Mouse (Mus musculus) CD4-positive, CD25-positive, alpha-beta regulatory T cell, adult 4 months (primary cell): ENCODE measurements at regions not wholly inside any gene's neighbourhood (a gene's known extent, or its start where the extent isn't known, plus 50 kb on each side); places are given as distances from the start of the nearest gene placed in this dataset.

ENCODE experiments used
- ATAC-seq: one replicate; pipeline ENCODE4 v1.8.0; 2017

GRCm38 (mm10) chr19:21214253-21214652 lies 57.8 kb upstream of the Zfand5 start:
- ATAC-seq = no peak

DNA sequence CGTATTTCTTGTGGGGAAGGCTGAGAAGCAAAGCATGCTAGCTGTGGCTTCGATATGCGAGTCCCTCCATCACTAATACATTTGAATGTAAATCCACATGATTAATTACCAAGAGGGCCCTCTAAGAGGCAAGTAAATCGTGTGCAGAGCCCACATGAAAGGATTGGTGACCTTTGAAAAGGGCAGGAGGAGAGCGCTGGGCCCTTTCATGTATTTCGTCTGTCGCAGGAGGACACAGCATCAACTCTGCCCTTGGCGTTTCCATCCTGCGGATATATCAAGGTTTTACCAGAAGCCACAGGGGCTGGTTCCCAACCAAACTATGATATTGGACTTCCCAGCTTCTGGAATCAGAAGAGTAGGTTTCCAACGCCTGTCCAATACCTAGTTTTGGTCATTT lies 78.6 kb upstream of the Zfand5 start:
- ATAC-seq = no peak

- no peak for ATAC-seq
These were observed 79.5 kb upstream of the Zfand5 start for GRCm38 (mm10) chr19:21192576-21192975.

DNA sequence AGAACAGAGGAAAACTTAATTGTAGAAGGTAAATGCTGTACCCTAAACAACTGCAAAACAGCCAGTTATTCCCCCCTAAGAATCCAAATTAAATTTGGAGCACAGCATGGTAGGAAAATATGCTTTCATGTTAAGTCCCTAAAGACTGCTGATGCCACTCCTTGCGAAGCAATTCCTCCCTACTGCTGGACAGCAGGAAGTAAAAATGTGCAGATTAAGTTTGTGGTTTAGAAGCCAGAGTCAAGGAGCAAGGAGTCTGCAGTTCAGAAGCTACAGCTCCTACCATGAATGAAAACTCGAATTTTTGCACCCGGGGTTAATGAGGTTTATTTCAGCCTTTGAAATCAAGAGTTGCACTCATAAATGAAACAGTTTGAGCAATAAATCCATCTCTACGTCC lies 82.9 kb upstream of the Zfand5 start:
- ATAC-seq = no peak

- ATAC-seq = no peak
These were observed 85.4 kb upstream of the Zfand5 start for GRCm38 (mm10) chr19:21186656-21187055.

DNA sequence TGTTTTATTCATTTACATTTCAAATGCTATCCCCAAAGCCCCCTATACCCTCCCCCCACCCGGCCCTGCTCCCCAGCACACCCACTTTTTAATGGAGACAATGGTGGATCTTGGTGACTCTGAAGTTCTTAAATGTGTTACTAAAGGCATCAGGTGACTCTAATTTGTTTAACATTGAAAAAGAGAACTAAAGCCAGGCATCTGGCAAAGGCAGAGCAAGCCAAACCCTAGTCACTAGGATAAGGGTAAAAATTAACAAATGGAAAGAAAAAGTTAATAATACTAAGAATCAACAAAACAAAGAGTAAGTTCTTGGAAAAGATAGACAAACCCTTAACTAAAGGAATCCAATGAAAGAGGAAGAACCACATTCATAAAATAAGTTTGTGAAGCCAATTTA lies 86.1 kb upstream of the Zfand5 start:
- no peak for ATAC-seq

DNA sequence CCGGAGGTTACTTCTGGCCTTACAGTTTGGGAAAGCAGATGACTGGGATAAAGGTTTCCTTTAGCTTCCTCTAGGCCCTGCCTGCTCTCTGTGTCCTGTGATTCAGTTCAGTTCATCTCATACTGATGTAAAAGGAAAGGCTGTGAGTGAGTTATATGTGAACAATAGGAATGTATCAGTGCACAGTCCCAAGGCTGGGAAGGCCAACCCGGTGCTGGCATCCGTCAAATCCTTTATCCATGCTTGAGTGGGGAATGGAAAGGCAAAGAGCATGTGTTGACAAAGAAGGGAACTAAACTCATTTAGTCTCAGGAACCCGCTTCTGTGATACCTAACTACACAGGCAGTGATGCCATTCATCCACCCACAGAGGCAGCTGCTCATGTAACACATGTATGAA lies 89.0 kb upstream of the Zfand5 start:
- ATAC-seq = no peak

GRCm38 (mm10) chr19:21179886-21180285 lies 92.2 kb upstream of the Zfand5 start:
- ATAC-seq = no peak

DNA sequence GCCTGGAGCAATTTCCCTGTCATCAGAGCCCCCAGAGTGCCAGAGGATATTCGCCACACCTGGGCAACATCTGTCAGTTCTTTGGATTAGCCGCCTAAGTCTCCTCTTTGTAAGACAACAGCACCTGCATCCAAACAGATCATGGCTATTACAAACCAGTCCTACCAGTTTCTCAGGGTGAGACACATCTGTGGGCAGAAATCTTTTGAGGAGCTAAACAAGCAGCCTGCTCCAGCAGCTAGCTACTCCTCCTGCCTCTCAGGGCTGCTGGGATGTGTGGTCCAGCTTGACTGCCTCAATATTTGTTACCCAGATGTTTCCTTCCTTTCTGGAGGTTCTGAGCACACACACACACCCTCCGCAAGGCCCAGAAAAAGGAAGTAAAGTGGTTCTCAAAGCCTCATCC lies 96.6 kb upstream of the Zfand5 start:
- ATAC-seq = no peak

- ATAC-seq = no peak
These were observed 97.4 kb upstream of the Zfand5 start for GRCm38 (mm10) chr19:21174636-21175035.

DNA sequence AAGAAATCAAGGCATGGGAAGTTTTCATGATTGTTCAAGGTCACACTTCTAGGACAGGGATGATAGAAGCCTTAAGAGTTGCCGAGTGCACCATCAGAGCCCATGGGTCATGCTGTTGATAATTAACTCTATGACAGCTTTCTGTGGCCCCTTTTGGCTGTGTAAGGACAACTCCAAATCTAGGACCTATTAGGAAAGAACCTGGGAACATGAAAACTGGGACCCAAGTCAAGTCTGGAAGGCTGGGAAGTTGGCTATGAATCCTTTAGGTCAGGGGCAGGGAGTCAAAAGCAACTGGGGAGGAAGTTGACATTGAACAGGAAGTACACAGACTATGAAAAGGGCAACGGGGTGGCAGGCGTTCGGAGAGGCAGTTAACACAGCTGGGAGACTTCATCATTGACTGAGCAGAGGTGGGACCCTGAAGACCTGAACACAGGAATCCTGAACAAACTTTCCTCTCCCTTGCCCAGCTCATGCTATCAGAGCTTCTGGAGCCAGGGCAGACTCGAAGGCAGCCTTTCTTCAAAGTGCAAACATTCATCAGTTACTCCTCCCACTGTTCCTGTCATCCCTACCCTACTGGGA lies 98.1 kb upstream of the Zfand5 start:
- peak; percentile 65 for ATAC-seq

DNA sequence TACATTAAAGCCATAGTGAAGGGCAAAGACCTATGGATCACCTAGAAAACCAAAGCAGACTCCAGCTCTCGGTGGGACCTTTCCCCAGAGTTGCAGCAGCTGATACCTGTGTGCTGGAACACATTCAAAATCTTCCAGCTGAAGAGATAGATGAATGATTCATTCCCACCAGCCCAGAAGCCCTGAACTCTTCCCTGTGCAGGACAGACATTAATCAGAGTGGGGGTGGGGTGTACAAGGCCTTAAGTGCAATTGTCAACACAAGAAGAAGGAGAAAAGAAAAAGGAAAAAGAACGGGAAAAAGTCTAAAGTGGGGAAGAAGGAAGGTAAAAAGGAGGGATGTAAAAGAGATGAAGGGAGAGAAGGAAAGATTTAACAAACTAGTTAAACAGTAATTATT lies 100.9 kb upstream of the Zfand5 start:
- no peak for ATAC-seq

DNA sequence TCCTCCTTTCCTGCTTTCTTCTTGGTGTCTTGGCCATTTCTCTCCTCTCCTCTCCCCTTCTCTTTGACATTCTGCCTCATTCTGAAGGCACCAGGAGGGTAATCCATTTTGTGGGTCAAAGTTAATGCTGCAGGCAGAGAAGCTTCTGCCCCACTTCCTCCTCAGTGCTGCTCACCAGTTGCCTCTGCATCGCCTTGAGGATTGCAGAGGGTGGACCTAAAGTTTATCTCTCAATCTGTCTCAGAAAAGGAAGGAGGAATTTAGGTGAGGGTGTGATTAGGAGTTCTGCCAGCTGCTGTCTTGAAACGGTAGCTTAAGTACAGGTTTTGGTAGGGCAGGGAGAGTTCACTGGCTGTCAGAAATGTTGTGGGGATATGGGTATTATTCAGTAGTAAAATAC lies 101.3 kb upstream of the Zfand5 start:
- ATAC-seq = no peak

DNA sequence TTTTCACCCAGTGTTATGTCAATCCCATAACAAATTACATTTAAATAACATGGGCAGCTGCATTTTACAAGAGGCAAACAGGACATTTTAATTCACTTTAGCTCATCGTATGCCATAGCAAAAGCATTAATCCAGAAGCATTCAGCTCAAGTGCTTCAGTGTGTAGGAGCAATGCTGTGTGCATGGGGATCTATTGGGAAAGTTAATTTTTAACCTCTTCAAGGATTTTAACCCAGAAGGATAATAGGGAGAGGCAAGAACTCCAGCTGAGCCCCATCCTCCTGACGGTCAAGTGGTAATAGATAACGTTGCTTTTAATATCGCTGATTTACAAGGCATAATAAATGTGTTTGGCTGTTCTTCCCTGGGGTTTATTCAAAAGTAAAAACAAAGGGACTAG lies 105.1 kb upstream of the Zfand5 start:
- no peak for ATAC-seq

DNA sequence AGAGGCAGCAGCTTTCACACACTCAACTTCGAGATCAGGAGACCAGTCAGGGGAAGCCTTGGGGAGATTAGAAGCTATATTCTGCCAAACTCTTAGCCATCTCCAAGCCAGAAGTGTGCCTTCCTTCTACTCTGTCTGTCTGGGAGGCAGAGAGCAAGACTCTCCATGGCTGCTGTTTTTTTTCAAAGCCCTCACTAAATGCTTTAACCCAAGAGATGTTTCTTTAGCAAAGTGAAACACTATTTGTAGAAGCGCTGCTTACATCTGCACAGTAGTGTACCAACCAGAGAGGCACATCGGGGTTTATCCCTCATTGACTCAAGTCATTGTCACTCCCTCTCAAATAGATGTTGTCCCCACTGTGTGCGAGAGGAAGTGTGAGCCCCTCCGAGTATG lies 105.6 kb upstream of the Zfand5 start:
- no peak for ATAC-seq

DNA sequence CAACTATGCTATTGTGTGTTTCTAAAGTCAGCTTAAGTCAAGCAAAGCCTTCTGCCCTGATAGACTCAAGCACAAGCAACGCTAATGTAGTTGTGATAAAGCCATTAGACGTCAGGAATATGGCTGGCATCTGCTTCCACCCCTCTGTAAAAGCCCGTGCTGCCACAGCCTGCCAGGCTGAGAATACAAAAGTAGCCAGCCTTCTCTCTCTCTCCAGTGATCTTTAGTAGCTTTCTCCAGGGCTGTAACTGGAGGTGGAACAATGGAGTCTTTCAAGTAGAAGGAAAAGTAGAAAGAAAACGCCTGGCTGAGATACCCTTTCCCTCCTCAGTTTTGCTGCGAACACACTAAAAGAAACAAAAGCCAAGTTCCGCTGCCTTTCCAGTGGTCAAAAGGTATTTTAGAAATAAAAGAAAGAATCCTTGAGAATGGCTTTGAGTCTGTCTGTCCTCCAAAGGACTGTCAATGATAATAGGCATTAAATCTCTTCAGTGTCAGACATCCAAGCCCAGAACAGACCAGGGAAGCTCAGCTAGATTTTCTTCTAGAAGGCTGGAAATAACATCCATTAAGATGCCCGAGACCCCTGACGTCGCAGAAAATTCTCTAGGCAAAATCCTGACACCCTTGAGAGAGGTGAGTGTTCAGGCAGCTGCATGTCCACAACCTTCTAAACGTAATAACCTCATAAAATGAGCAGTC lies 106.2 kb upstream of the Zfand5 start:
- ATAC-seq = no peak

GRCm38 (mm10) chr19:21163978-21164377 lies 108.1 kb upstream of the Zfand5 start:
- ATAC-seq = no peak

DNA sequence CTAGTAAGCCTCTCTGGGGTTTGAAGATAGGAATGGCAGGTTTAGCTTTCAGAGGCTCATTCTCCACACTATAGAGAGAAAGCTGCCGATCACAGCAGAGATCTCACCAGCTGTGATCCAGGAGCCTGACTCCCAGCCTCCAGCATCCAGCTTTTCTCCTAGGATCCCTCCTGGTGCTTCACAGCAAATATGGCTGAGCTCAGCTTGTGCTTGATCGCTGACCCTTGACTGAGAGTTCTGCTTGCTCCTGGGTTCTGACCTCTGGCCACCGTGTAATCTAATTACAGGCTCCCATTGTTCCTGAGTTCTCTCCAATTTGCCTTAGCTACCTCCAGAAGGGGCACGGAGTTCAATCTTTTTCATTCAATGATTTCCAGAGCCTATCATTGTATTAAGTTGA lies 111.1 kb upstream of the Zfand5 start:
- ATAC-seq = no peak

DNA sequence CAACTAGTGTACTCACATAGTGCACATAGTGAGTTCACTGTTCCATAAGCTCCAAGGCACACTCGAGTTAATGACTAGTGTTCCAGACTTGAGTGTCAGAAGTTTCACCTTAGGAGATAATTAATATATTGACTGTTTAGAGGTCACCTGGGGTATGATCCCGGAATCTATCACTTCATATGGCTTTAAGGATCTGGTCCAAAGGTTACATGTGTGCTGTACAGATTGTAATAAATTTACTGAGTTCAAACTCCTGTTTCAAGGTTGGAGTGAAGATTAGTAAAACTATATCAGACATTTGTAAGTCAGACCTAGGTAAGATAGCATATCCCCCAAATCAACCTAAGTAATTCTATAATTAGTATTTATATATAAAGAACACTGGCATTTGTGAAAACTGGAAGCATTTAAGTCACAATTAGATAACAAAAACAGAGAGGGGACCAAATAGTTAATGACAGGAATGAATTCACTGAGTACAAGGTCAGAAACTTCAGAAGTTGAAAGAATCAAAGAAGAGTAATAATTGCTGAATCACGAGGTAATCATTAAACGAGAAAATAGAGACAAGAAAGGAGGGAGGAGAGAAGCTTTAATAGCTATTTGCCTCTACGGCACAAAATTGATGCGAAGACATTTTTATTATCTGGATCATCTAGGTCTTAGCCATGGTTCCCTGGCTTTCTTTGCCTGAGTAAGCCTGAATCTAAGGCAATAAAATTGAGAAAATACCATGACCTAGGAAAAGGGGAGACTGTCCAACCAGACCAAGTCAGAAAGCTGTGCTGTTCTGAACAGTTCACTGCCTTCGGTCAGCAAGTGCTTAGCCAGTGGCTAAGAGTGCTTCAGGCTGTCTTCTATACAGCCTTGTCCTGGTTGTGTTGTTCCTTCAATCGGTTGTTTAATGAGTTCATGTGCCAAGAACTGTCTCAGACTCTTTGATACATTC lies 112.6 kb upstream of the Zfand5 start:
- ATAC-seq = no peak

- ATAC-seq = no peak
These were observed 117.9 kb upstream of the Zfand5 start for GRCm38 (mm10) chr19:21154162-21154561.

DNA sequence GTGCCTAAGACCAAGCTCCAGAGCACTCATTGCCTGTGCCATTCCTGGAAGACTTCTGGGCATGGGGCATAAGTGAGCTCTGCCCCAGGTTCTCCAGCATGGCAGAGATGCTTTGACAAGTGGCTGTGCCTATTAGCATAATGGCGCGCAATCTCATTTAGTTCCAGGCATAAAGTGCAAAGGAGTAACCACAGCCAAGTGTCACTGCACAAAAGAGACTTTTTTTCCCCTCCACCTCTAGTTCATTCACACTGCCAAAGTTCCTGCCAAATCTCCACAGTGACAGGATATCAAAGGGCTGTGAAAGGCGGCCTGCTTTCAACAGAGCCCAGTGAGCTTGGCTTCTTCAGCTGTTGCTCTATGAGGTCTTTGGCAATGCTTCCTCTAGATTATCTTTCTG lies 120.1 kb upstream of the Zfand5 start:
- ATAC-seq = no peak

GRCm38 (mm10) chr19:21150849-21151248 lies 121.2 kb upstream of the Zfand5 start:
- no peak for ATAC-seq

GRCm38 (mm10) chr19:21150241-21150640 lies 121.8 kb upstream of the Zfand5 start:
- ATAC-seq = no peak
